9 mouse cellular contexts compared by ENCODE assay signal in the genomic region with DNA sequence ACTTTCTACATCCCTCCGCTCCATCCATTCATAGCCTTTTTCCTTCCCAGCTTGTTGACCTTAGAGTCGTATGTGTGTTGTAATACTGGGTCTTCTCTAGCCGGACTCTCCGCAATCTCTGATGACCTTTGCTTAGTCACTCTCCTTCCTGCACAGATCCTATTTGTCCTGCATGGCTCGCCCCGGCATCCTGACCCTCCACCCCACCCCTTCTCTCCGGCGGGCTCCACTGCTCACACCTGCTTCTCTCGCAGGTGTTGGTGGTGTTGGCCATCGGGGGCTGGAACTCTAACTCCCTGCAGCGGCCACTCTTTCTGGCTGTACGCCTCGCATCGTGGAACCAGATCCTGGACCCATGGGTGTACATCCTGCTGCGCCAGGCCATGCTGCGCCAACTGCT. TPM values are rescaled to one million over a fixed set of nuclear protein-coding genes. Genes with fewer than 3 reads are reported as not detected.
DNase-seq lines count a peak whose midpoint lies in the region; ATAC-seq and TF ChIP-seq lines count a peak whose summit lies in the region.
"Had no signal": no experiment of that assay in that cellular context is flagged by ENCODE, and none has a peak within 500 bp of the region (broad histone marks: within the 10 kb centered on the region; RNA-seq: fewer than 3 reads in every experiment).

No protein-coding gene starts in this region.

- DNase-seq in heart, adult 11 months = peak; percentile 93
- no peak for DNase-seq in heart, adult 18-20 months
- DNase-seq in neural tube, embryonic 11.5 days (ENCODE audit: low spot score) = no peak
- DNase-seq in neural tube, embryonic 10.5 days (ENCODE audit: extremely low spot score, low spot score) = no peak
- no peak for DNase-seq in liver, embryonic 14.5 days (ENCODE audit: low read depth in 3 of 3, low spot score in 3 of 3)
- DNase-seq in embryo, embryonic 10 days (ENCODE audit: low spot score) = no peak
- DNase-seq in right cerebral cortex, postnatal 36 days (ENCODE audit: low spot score in 2 of 2) = no peak
- DNase-seq: thymus, adult 18-20 months had no signal

- peaks cover 10% of the 10 kb centered on the region for H3K4me1 ChIP-seq in neural tube, embryonic 11.5 days (ENCODE audit: control insufficient read depth, insufficient read depth, low read length)
- no peaks in the 10 kb centered on the region; a peak in 1 of 4 replicates for H3K4me1 ChIP-seq in liver, embryonic 14.5 days (replicated peaks; ENCODE audit: control insufficient read depth in 2 of 2, insufficient read depth in 2 of 2, low read length in 1 of 2)

- no peak overlapping the region for H3K27ac ChIP-seq in neural tube, embryonic 11.5 days (ENCODE audit: low read depth, low read length)
- no peak overlapping the region for H3K27ac ChIP-seq in liver, embryonic 14.5 days

- ATAC-seq in neural tube, embryonic 11.5 days (ENCODE audit: insufficient read depth, low FRiP score, low TSS enrichment) = peak; percentile 3; the same call in 1 of the 2 replicates
- ATAC-seq in liver, embryonic 14.5 days (ENCODE audit: insufficient read depth) = peak; percentile 18; the same call in 1 of the 2 replicates
- ATAC-seq in erythroblast, adult 5-6 weeks (replicated peaks; ENCODE audit: low FRiP score, poor library complexity, severe bottlenecking) = no peak

- no peak overlapping the region for H3K4me2 ChIP-seq in neural tube, embryonic 11.5 days (ENCODE audit: low read depth)
- peak overlapping the region; percentile 55 for H3K4me2 ChIP-seq in liver, embryonic 14.5 days (ENCODE audit: low read depth)

- no peak overlapping the region for H3K9ac ChIP-seq in neural tube, embryonic 11.5 days (ENCODE audit: low read length)
- H3K9ac ChIP-seq in liver, embryonic 14.5 days (replicated peaks) = no peak overlapping the region

- H3K36me3 ChIP-seq in neural tube, embryonic 11.5 days (ENCODE audit: control insufficient read depth, insufficient read depth, low read length) = peaks cover 2% of the 10 kb centered on the region
- no peaks in the 10 kb centered on the region; the same call in 1 of the 2 replicates for H3K36me3 ChIP-seq in liver, embryonic 14.5 days (replicated peaks; ENCODE audit: control insufficient read depth, insufficient read depth, low read depth)

- H3K9me3 ChIP-seq in neural tube, embryonic 11.5 days (ENCODE audit: control insufficient read depth, low read length) = no peaks in the 10 kb centered on the region
- H3K9me3 ChIP-seq in liver, embryonic 14.5 days (ENCODE audit: control insufficient read depth, low read length) = no peaks in the 10 kb centered on the region

- H3K27me3 ChIP-seq in neural tube, embryonic 11.5 days (ENCODE audit: control insufficient read depth, insufficient read depth, low read length) = peaks cover 7% of the 10 kb centered on the region; the same call in 1 of the 2 replicates
- no peaks in the 10 kb centered on the region; the same call in 1 of the 2 replicates for H3K27me3 ChIP-seq in liver, embryonic 14.5 days (ENCODE audit: control insufficient read depth, insufficient read depth, low read length)

- TF ChIP-seq CTCF in liver, embryonic 14.5 days (IDR thresholded peaks at IDR 0.05; ENCODE audit: low read depth) = no peak

- 79% methylated on average over 16 of the region's 16 CpGs for whole genome bisulfite sequencing in neural tube, embryonic 11.5 days
- 77% methylated on average over 16 of the region's 16 CpGs for WGBS in liver, embryonic 14.5 days (ENCODE audit: insufficient replicate concordance)

- TF ChIP-seq EP300 in liver, embryonic 14.5 days (IDR thresholded peaks at IDR 0.05; ENCODE audit: low read depth) = no peak

- H3K4me3 ChIP-seq in neural tube, embryonic 11.5 days (ENCODE audit: low read depth, low read length) = no peak overlapping the region
- no peak overlapping the region for H3K4me3 ChIP-seq in liver, embryonic 14.5 days (ENCODE audit: insufficient read depth in 1 of 2, low read depth in 2 of 2, low read length in 2 of 2)

RNA-seq across cellular contexts. Expression of gene Ptger1, which starts 2.5 kb away (rescaled TPM):
- total RNA-seq in heart, adult 18-20 months (2021) = under 1 TPM; 0.07 to 0.41 TPM
- 0.34 and 1.1 TPM in 2 replicates for polyA plus RNA-seq in neural tube, embryonic 11.5 days (2014; fragmentation: Nextera tagmentation; extraction: Ambion mirVana)
- polyA plus RNA-seq in liver, embryonic 14.5 days (2012; rRNA removed) = 0.09 and 0.19 TPM in 2 replicates
- polyA plus RNA-seq in liver, embryonic 14.5 days (2014; fragmentation: Nextera tagmentation; extraction: Ambion mirVana) = 0.18 and 0.47 TPM in 2 replicates
- total RNA-seq in erythroblast, adult 5-6 weeks (2015; ENCODE audit: low replicate concordance) = 0.21 TPM in 1 of 2 replicates, not detected in the other
- 0.56 and 0.60 TPM in 2 replicates for total RNA-seq in erythroblast, adult 5-6 weeks (2017; ENCODE audit: low replicate concordance)

RNA-seq across cellular contexts. Expression of gene Gipc1, which starts 16.5 kb away (rescaled TPM):
- total RNA-seq in heart, adult 18-20 months (2021) = 10 to 100 TPM; 23.1 to 27.3 TPM
- polyA plus RNA-seq in neural tube, embryonic 11.5 days (2014; fragmentation: Nextera tagmentation; extraction: Ambion mirVana) = 174 and 181 TPM in 2 replicates
- polyA plus RNA-seq in liver, embryonic 14.5 days (2012; rRNA removed) = 22.5 and 27.2 TPM in 2 replicates
- 32.5 and 34.7 TPM in 2 replicates for polyA plus RNA-seq in liver, embryonic 14.5 days (2014; fragmentation: Nextera tagmentation; extraction: Ambion mirVana)
- total RNA-seq in erythroblast, adult 5-6 weeks (2015; ENCODE audit: low replicate concordance) = 4.4 and 16.7 TPM in 2 replicates
- total RNA-seq in erythroblast, adult 5-6 weeks (2017; ENCODE audit: low replicate concordance) = 5.2 and 8.6 TPM in 2 replicates

RNA-seq across cellular contexts. Expression of gene Pkn1, which starts 30.0 kb away (rescaled TPM):
- 10 to 100 TPM; 51.1 to 52.7 TPM for total RNA-seq in heart, adult 18-20 months (2021)
- polyA plus RNA-seq in neural tube, embryonic 11.5 days (2014; fragmentation: Nextera tagmentation; extraction: Ambion mirVana) = 29.3 and 29.5 TPM in 2 replicates
- 8.7 and 9.5 TPM in 2 replicates for polyA plus RNA-seq in liver, embryonic 14.5 days (2012; rRNA removed)
- polyA plus RNA-seq in liver, embryonic 14.5 days (2014; fragmentation: Nextera tagmentation; extraction: Ambion mirVana) = 6.9 TPM in 2 replicates
- 5.2 and 9.0 TPM in 2 replicates for total RNA-seq in erythroblast, adult 5-6 weeks (2015; ENCODE audit: low replicate concordance)
- 22.3 and 30.6 TPM in 2 replicates for total RNA-seq in erythroblast, adult 5-6 weeks (2017; ENCODE audit: low replicate concordance)

RNA-seq across cellular contexts. Expression of gene Ddx39, which starts 46.0 kb away (rescaled TPM):
- total RNA-seq in heart, adult 18-20 months (2021) = 10 to 100 TPM; 15.2 to 15.9 TPM
- polyA plus RNA-seq in neural tube, embryonic 11.5 days (2014; fragmentation: Nextera tagmentation; extraction: Ambion mirVana) = 214 and 223 TPM in 2 replicates
- polyA plus RNA-seq in liver, embryonic 14.5 days (2012; rRNA removed) = 92.3 and 110 TPM in 2 replicates
- 191 and 199 TPM in 2 replicates for polyA plus RNA-seq in liver, embryonic 14.5 days (2014; fragmentation: Nextera tagmentation; extraction: Ambion mirVana)
- total RNA-seq in erythroblast, adult 5-6 weeks (2015; ENCODE audit: low replicate concordance) = 20.1 and 40.0 TPM in 2 replicates
- 36.5 and 37.3 TPM in 2 replicates for total RNA-seq in erythroblast, adult 5-6 weeks (2017; ENCODE audit: low replicate concordance)
